Mouse (Mus musculus) heart, postnatal 25 days (tissue): ENCODE data around the gene Znrf2. TPM values are rescaled to one million over a fixed set of nuclear protein-coding genes. Genes with fewer than 3 reads are reported as not detected.
"Not testable (repeated sequence)": the region's sequence is repeated elsewhere in the genome, so short reads cannot be mapped to it uniquely, and the experiment has no call there.

Source experiments
- DNase-seq: peaks from one replicate; pipeline ENCODE4 v3.0.0; 2022; ENCODE audit warnings: low spot score
- intact Hi-C: fragments of 180-260 bp; cut with DNase I; formaldehyde crosslinking; loops from one replicate; pipeline ENCODE4 v1.15.1; 2025
- total RNA-seq, 2 experiments: library from RNA; stranded (reverse); gene quantifications; 2 replicates each; pipeline ENCODE4 v1.2.3; 2021

Znrf2 gene
- total RNA-seq, 2 experiments from 2014 or later: 17.2 to 17.6 TPM

GRCm38 (mm10) chr6:54804066-54804864 lies 12.5 kb upstream of the Znrf2 start:
- intact Hi-C loops: no loop called here

GRCm38 (mm10) chr6:54805779-54806178 lies 10.9 kb upstream of the Znrf2 start:
- intact Hi-C loops: loop anchor here (5.0 kb wide), 1 partner anchor 98 kb away; no protein-coding TSS in a partner anchor
- DNase-seq: no peak

More at GRCm38 (mm10) chr6:54804066-54804864, 12.5 kb upstream of the Znrf2 start:
- DNase-seq: no peak

GRCm38 (mm10) chr6:54809531-54810313 lies 7.0 kb upstream of the Znrf2 start:
- DNase-seq: no peak
- intact Hi-C loops: loop anchor here (5.0 kb wide), 3 partner anchors 102 to 363 kb away; partner anchors contain the start of gene Ggct

- intact Hi-C loops: loop anchor here (5.0 kb wide), 2 partner anchors 182 to 362 kb away; partner anchors contain the start of gene Ggct
- no peak for DNase-seq
These were observed 6.4 kb upstream of the Znrf2 start for GRCm38 (mm10) chr6:54810314-54810646.

DNA sequence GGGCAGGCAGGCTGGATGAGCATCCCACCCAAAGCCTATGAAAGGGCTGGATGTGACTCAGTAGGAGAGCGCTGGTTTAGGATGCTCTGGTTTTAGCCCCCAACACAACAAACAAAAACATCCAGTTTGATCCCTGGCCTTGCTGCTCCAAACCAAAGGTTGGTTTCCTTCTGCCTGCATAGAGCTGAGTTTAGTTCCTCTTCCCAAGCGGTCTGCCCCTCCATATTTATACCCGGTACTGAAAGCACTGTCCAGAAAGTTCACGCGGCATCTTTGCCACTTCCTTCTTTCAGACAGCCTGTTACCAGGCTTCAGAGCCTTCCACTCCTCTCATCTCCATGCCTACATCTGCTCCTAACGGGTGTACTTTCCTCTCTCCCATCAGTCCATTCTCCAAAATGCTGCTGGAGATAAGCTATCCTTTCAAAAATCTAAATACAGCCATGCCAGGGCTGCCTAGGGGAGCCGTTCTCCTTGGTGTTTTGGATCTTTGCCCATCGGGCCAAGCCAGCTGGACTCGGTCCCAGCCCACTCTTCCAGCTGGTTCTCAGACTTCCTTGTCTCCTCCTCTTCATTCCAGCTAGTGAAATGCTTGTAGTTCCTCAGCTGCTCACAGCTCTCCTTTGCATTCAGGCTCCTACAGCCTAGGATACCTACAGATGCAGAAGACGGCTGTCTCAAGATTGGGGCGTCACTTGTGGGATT lies 5.0 kb upstream of the Znrf2 start:
- DNase-seq: no peak
- intact Hi-C loops: loop anchor here (5.0 kb wide), 2 partner anchors 181 to 361 kb away; partner anchors contain the start of gene Ggct

DNA sequence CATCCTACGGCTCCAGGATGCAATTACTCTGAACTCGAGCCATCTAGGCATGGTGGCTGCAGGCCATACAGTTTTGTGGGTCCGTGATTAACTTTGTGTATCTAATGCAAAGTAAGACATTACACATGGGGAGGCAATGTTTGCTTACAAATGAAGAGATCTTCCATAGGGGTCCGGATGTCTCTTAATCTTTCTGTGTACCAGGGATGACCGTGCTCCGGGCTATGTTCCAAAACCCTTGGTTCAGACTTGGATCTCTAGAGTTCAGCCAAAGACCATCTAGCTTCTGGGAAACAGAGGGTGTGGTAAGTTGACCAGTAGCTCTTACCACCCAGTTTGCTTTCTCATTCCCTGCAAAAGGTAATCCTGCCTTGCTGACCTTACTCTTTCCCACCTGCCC lies 4.4 kb upstream of the Znrf2 start:
- intact Hi-C loops: loop anchor here (5.0 kb wide), 2 partner anchors 180 to 360 kb away; partner anchors contain the start of gene Ggct
- no peak for DNase-seq

GRCm38 (mm10) chr6:54815428-54816130 lies 1.1 kb upstream of the Znrf2 start:
- intact Hi-C loops: loop anchor here (5.0 kb wide), 3 partner anchors 92 to 218 kb away; partner anchors contain the start of genes Fkbp14, Nod1 and Plekha8
- DNase-seq: no peak

GRCm38 (mm10) chr6:54817266-54817767 lies 601 bp downstream of the Znrf2 start:
- intact Hi-C loops: loop anchor here (5.0 kb wide), 3 partner anchors 90 to 220 kb away; partner anchors contain the start of genes Fkbp14, Nod1 and Plekha8

GRCm38 (mm10) chr6:54818389-54818788 lies 1.7 kb downstream of the Znrf2 start:
- DNase-seq: no peak
- intact Hi-C loops: loop anchor here (5.0 kb wide), 3 partner anchors 89 to 221 kb away; partner anchors contain the start of genes Fkbp14, Nod1 and Plekha8

More at GRCm38 (mm10) chr6:54817266-54817767, 601 bp downstream of the Znrf2 start:
- peak; percentile 41 for DNase-seq

DNA sequence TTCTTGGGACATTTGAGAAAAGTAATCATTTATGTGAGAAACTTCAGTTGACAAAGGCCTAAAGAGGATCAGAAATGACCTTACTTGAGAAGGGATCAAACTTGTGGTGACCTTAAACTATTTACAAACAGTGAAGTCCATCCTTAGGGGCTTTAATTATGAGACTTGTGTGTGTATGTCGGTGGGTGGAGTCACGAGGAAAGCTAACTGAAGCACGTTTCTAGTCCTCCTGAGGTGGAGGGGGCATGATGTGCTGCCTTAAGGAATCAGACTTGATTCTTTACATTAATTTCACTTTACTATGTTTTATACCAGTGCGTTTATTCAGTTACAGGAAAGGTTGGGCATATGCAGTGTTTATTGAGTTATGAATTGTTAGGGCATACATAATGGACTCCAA lies 2.6 kb downstream of the Znrf2 start:
- intact Hi-C loops: loop anchor here (5.0 kb wide), 3 partner anchors 88 to 222 kb away; partner anchors contain the start of genes Fkbp14, Nod1 and Plekha8
- no peak for DNase-seq

- no peak for DNase-seq
- intact Hi-C loops: loop anchor here (5.0 kb wide), 3 partner anchors 88 to 222 kb away; partner anchors contain the start of genes Fkbp14, Nod1 and Plekha8
These were observed 3.0 kb downstream of the Znrf2 start for GRCm38 (mm10) chr6:54819746-54820145.

- DNase-seq: no peak
- intact Hi-C loops: no loop called here
These were observed 5.6 kb downstream of the Znrf2 start for GRCm38 (mm10) chr6:54822348-54822747.

DNA sequence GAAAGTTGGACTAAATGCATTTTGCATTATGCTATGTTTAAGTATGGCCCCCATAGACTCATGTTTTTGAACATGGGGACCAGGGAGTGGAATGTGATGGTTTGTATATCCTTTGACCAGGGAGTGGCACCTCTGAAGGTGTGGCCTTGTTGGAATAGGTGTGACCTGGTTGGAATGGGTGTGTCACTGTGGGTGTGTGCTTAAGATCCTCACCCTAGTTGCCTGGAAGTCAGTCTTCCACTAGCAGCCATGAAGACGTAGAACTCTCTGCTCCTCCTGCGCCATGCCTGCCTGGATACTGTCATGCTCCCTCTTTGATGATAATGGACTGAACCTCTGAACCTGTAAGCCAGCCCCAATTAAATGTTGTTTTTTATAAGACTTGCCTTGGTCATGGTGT lies 7.8 kb downstream of the Znrf2 start:
- intact Hi-C loops, DNase-seq: not testable (repeated sequence)

DNA sequence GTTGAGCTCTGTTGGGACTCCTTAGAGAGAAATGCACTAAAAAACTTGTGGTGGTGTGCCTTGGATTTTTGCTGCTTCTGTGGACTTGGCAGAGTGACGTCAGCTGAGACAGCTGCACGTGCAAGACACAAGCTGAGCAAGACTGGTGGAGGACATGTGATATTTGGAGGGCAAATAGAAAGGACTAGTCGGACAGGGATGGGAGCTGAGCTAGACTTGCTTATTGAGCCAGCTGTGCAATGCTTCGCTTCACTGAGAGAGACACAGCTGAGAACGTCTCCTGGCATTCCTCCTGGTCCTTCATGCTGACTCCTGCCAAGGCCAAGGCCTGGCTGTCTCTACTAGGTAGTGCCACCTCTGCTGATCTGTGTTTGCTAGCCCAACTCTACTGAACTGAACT lies 10.8 kb downstream of the Znrf2 start:
- no peak for DNase-seq
- intact Hi-C loops: no loop called here

- intact Hi-C loops: no loop called here
- no peak for DNase-seq
These were observed 11.6 kb downstream of the Znrf2 start for GRCm38 (mm10) chr6:54828274-54828673.

- DNase-seq: no peak
- intact Hi-C loops: no loop called here
These were observed 13.5 kb downstream of the Znrf2 start for GRCm38 (mm10) chr6:54830048-54830772.

DNA sequence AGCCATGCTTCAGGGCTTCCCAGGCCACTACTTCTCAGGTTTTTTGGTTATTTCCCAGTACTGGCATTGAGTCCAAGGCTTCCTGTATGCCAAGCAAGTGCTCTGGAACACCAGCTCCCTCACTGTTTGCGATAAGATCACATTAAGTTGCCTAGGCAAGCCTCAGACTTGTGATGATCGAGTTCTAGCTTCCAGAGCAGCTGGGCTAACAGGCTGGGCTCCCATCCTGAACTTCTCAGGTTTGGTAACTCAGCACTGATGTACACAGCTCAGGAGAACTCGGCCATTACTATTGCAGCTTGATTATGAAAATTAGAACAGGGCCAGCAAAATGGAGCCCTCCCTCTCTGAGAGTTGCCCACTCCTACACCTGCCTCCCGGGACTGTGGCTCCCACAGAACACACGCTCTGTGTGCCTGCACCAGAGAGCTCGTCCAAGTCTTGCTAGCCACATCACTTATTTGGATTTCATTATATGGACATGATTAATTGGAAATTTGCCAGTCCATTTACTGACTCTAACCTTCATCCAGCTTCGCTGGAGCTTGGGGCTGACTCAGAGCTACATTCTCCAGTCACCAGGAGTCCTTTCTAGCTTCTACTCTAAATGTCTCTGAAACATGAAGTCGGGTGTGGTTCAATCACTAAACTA lies 14.5 kb downstream of the Znrf2 start:
- intact Hi-C loops: no loop called here
- DNase-seq: no peak

- intact Hi-C loops: no loop called here
- no peak for DNase-seq
These were observed 16.7 kb downstream of the Znrf2 start for GRCm38 (mm10) chr6:54833427-54833826.
